Mouse (Mus musculus) bone marrow macrophage, adult 2 months (primary cell): ENCODE data around the gene Acyp1.
"Not testable (repeated sequence)": the region's sequence is repeated elsewhere in the genome, so short reads cannot be mapped to it uniquely, and the experiment has no call there.

Source experiments
- CTCF ChIP-seq: IDR thresholded peaks from 2 replicates; pipeline ENCODE4 v1.5.1; 2012; ENCODE audit warnings: low read depth, mild to moderate bottlenecking, low read length, moderate library complexity
- POLR2A ChIP-seq: IDR thresholded peaks from 2 replicates; pipeline ENCODE4 v1.6.1; 2012; ENCODE audit warnings: mild to moderate bottlenecking, low read depth, low read length, borderline replicate concordance

GRCm38 (mm10) chr12:85281756-85282155, 6.5 kb downstream of the Acyp1 start:
- not testable (repeated sequence) for TF ChIP-seq POLR2A, CTCF
